Mouse (Mus musculus) right cerebral cortex, postnatal 36 days (tissue): ENCODE measurements around the gene Scfd2.

Experiments
- DNase-seq, 2 experiments: peaks; one replicate each; pipeline ENCODE4 v3.0.0; 2022; ENCODE audit warnings: low spot score in 2 of 2, mixed read lengths in 1 of 2

Scfd2 gene

DNA sequence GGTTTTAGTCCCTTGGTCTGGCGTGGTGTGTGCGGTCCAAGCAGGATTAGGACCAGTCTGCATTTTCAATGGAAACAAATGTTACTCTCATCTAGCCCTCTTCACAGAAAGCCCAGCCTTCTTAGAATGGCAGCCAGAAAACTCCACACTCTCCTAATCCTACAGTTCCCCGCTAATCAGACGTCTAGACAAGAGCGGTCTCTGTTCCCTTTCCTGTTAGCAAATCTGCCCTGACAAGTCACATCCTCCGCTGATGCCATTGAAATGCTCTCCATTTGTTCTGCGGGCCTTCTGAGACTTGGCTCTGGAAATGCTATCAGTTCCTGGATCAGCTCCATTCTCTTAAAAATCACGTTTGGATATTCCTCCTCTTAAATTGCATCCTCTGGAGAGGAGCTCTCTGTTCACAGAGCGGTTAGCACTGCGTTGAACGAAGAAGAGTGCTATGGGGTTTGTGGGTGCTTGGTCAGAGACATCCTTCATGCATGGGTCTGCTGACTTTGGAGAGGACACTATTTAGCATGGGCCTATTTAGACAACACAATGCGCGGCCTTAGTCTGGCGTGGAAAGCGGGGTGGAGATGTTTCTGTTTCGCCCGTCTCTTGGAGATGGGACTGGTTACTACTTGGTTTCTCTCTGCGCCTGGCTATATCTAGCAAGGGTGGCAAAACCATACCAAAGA lies 358.3 kb downstream of the Scfd2 start:
- DNase-seq = no peak

DNA sequence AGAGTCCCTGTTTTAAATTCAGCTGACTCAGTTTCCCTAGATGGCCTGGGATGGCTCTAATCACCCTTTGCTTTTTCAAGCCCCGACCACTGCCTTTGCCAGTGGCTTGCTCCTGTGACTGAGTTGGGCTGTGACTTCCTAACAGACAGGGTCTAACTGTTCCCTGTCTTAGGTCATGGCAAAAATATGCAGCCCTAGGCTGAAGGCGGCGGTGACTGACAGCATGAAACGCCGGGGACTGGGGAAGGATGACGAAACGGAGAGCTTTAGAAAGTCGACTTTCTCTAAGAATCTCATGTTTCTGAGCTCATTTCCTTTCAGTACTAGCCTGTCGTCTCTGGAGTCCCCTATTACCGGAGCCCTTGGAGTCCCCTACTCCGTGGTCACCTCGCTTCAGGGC lies 359.4 kb downstream of the Scfd2 start:
- DNase-seq = no peak

DNA sequence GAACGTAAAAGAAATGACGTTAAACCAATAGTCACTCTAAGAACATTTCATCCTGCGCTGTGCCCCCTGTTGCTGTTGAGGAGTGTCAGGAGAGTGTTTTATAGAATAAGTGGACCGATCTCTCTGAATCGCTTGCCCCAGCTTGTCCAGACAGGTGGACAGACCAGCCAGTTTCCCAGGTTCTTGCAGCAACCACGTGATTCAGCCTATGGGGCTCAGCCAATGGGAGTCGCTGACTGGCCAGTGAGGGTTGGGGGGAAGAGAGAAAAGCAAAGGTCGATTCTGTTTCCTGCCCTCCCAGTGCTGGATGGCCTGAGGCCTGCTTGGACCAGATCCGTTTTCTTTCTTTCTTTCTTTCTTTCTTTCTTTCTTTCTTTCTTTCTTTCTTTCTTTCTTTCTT lies 359.8 kb downstream of the Scfd2 start:
- no peak for DNase-seq

DNA sequence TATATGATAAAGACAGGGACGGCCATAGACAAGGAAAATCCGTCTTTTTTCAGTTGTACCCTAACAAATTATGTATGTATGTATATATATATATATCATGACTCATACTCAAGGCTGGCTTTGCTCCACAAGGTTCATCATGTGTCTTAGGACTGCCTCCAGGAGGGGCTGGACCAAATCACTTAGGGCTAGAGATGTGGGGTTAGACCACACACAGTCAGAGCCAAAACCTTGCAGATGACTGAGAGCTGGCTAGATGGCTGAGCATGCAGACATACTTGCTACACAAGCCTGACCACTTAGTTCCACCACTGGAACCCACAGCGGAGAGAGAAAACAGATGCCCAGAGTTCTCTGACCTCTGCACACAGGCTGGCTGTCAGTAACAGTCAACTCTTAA lies 363.5 kb downstream of the Scfd2 start:
- DNase-seq = no peak

GRCm38 (mm10) chr5:74166642-74167041 lies 364.9 kb downstream of the Scfd2 start:
- no peak for DNase-seq

GRCm38 (mm10) chr5:74164547-74164946 lies 367.0 kb downstream of the Scfd2 start:
- DNase-seq = no peak

DNA sequence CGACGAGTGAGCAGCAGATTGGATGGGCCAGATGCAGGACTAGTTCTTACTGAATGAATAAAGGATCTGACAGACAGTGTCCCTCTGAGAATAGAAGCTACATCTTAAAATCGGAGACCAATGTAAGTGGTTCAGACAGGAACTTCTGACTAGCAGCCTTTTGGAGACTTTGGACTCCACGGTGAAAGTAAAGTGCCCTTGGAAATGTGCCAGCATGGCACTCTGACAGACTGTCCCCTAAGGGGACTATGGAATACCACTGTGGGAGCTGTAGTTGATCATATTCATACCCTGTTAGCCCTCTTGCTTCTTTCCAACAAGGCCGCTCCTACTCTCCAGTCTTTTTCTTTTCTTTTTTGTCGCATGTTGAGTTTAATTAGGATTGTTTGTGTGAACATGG lies 368.4 kb downstream of the Scfd2 start:
- no peak for DNase-seq

DNA sequence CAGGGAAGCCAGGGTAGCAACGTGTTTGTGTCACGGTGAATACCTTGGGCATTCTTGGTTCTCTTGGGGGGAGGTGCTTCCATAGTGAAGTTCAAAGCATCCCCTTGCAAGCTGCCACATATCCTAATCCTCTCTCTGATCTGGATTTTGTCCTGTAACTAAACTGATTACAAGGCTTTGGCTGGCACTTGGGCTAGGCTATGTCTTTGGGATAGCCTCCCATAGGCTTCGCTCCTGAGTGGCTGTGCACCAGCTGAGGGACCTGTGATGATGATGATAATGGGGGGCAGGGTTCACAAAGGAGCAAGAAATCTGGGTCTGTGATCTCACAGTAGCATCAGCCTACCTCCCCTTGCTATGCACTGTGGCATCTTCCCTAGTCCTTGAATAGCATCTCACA lies 369.5 kb downstream of the Scfd2 start:
- no peak for DNase-seq

- no peak for DNase-seq
Measured at GRCm38 (mm10) chr5:74161297-74161926, 370.1 kb downstream of the Scfd2 start.

DNA sequence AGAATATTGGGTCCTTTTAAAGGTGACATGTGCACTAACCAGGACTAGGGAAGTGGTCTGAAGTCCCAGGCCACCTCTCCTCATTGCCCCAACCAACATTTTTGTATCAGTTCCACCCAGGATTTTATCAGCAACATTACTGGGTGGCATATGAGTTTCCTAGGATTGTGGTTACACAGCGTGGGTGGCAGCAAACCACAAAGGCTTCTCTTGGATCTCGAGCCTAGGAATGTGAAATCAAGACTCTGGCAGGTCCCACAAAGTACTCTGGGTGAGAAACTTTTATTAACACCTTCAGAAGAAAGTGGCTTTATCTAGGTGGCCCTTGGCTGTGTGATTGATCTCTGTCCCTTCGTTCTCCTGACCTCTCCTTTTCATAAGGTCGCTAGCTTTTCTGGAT lies 371.2 kb downstream of the Scfd2 start:
- DNase-seq = no peak

DNA sequence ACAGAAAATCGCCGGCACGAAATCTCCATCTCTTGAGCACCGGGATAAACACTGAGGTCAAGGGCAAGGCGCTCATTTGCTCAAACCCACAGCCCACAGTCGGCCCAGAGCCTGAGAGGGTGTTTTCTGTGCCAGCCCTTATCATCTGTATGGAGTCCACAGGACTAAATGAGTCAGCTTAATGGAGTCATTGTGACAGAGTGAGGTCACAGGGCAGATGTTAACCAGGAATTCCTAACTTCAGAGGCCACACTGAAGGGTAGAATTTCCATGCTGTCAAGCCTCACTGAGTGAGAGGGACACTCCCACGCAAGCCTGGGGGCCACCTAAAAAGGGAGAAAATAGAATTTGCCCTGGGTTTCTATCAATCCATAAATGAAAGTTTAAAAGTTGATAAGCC lies 371.7 kb downstream of the Scfd2 start:
- DNase-seq = no peak

- DNase-seq = no peak
Measured at GRCm38 (mm10) chr5:74158929-74159632, 372.5 kb downstream of the Scfd2 start.

- DNase-seq = no peak
Measured at GRCm38 (mm10) chr5:74155860-74156351, 375.7 kb downstream of the Scfd2 start.
